Mouse (Mus musculus) heart, embryonic 16.5 days (tissue): ENCODE data around the gene Cyp2b13. TPM values are rescaled to one million over a fixed set of nuclear protein-coding genes. Genes with fewer than 3 reads are reported as not detected.

Experiments used
- polyA plus RNA-seq: library from polyadenylated mRNA; unstranded; fragments of >200 nt; fragmentation: Nextera tagmentation; extraction: Ambion mirVana; gene quantifications from 2 replicates; pipeline ENCODE4 v1.2.1, GENCODE M21; 2015

The Cyp2b13 gene
- polyA plus RNA-seq, 1 experiment from 2014 or later = not detected

Other genes starting within 250 kb of the Cyp2b13 start
- 5.4 and 5.8 TPM in 2 replicates for gene Cyp2s1, start 244.6 kb upstream of the Cyp2b13 start, polyA plus RNA-seq
- gene Cyp2b10, start 163.9 kb upstream of the Cyp2b13 start, polyA plus RNA-seq = 0.12 TPM in 1 of 2 replicates, not detected in the other
- not detected in 2 replicates for gene Cyp2b9, start 111.9 kb downstream of the Cyp2b13 start, polyA plus RNA-seq
- not detected in 2 replicates for gene Vmn1r184, start 198.8 kb downstream of the Cyp2b13 start, polyA plus RNA-seq
- not detected in 2 replicates for gene Cyp2a4, start 245.7 kb downstream of the Cyp2b13 start, polyA plus RNA-seq